Mouse (Mus musculus) CH12.LX (cell line): ENCODE data around the gene Fus. TPM values are rescaled to one million over a fixed set of nuclear protein-coding genes. Genes with fewer than 3 reads are reported as not detected.
"Not testable (repeated sequence)": the region's sequence is repeated elsewhere in the genome, so short reads cannot be mapped to it uniquely, and the experiment has no call there.

ENCODE experiments used
- DNase-seq: peaks from one replicate; pipeline ENCODE4 v3.0.0-alpha.2; 2013; ENCODE audit errors: extremely low read depth
- H3K27ac ChIP-seq: 2 replicates; pipeline ENCODE4 v1.5.1; 2012; ENCODE audit warnings: low read depth, mild to moderate bottlenecking, control low read depth, moderate library complexity; ENCODE audit not compliant: insufficient read depth
- H3K27me3 ChIP-seq: replicated peaks from 2 replicates; pipeline ENCODE3; 2012; ENCODE audit warnings: inconsistent platforms
- H3K36me3 ChIP-seq, 2 experiments: replicated peaks in 1 of 2; 2 replicates each; pipeline versions ENCODE3 to v1.6.1; 2012; ENCODE audit warnings: inconsistent platforms in 1 of 2, low read length in 1 of 2, mild to moderate bottlenecking in 1 of 2, mixed read lengths in 1 of 2, moderate library complexity in 1 of 2; ENCODE audit not compliant: control insufficient read depth in 1 of 2, insufficient read depth in 1 of 2
- H3K4me1 ChIP-seq, 2 experiments: 2 replicates each; pipeline ENCODE4 v1.6.1; 2012; ENCODE audit warnings: inconsistent platforms in 1 of 2, moderate library complexity in 1 of 2; ENCODE audit not compliant: insufficient read depth in 2 of 2, control insufficient read depth in 1 of 2
- H3K4me2 ChIP-seq: 2 replicates; pipeline ENCODE4 v1.6.1; 2012; ENCODE audit warnings: low read depth, mild to moderate bottlenecking, control low read depth; ENCODE audit not compliant: poor library complexity, insufficient read depth, severe bottlenecking
- H3K4me3 ChIP-seq, 3 experiments: fragments of 150-350 bp in 1 of 3; sonication (generic) in 1 of 3; replicated peaks in 1 of 3; 2 replicates each; pipeline versions ENCODE3 to v1.5.1; 2011 to 2012; ENCODE audit warnings: low read depth in 2 of 3, low read length in 2 of 3, mild to moderate bottlenecking in 2 of 3, moderate library complexity in 2 of 3, control low read depth in 1 of 3, improper control_type of control experiment in 1 of 3, inconsistent platforms in 1 of 3, mixed read lengths in 1 of 3; ENCODE audit not compliant: poor library complexity in 1 of 3
- H3K79me2 ChIP-seq: replicated peaks from 2 replicates; pipeline ENCODE4 v1.6.1; 2012; ENCODE audit warnings: mild to moderate bottlenecking, moderate library complexity; ENCODE audit not compliant: control insufficient read depth, poor library complexity, insufficient read depth, severe bottlenecking; ENCODE audit errors: extremely low read depth
- H3K9ac ChIP-seq: 2 replicates; pipeline ENCODE4 v1.6.1; 2012; ENCODE audit warnings: low read depth, mild to moderate bottlenecking, control low read depth, moderate library complexity; ENCODE audit not compliant: insufficient read depth
- H3K9me3 ChIP-seq: replicated peaks from 2 replicates; pipeline ENCODE3; 2012; ENCODE audit warnings: low read length, inconsistent platforms, mixed read lengths
- CHD2 ChIP-seq: IDR thresholded peaks from 2 replicates; pipeline ENCODE4 v1.6.1; 2011; ENCODE audit warnings: low read length, improper control_type of control experiment
- EP300 ChIP-seq: IDR thresholded peaks from 2 replicates; pipeline ENCODE4 v1.6.1; 2011; ENCODE audit warnings: low read length, improper control_type of control experiment
- ETS1 ChIP-seq: conservative IDR thresholded peaks from 2 replicates; pipeline ENCODE4 v1.6.1; 2012; ENCODE audit warnings: low read depth, mild to moderate bottlenecking, inconsistent platforms, low read length, improper control_type of control experiment, moderate library complexity
- GABPA ChIP-seq: IDR thresholded peaks from 2 replicates; pipeline ENCODE4 v1.6.1; 2012; ENCODE audit warnings: low read depth, low read length, improper control_type of control experiment, inconsistent platforms; ENCODE audit not compliant: insufficient replicate concordance
- HCFC1 ChIP-seq: IDR thresholded peaks from 2 replicates; pipeline ENCODE4 v1.6.1; 2012; ENCODE audit warnings: low read depth, mild to moderate bottlenecking, inconsistent platforms, low read length, improper control_type of control experiment
- JUN ChIP-seq: IDR thresholded peaks from 2 replicates; pipeline ENCODE4 v1.6.1; 2011; ENCODE audit warnings: low read depth, mild to moderate bottlenecking, low read length, improper control_type of control experiment, moderate library complexity; ENCODE audit not compliant: insufficient read depth
- KAT2A ChIP-seq: IDR thresholded peaks from 2 replicates; pipeline ENCODE4 v1.6.1; 2012; ENCODE audit warnings: low read length, improper control_type of control experiment, inconsistent platforms; ENCODE audit not compliant: insufficient replicate concordance
- NELFE ChIP-seq: IDR thresholded peaks from 2 replicates; pipeline ENCODE4 v1.6.1; 2011; ENCODE audit warnings: low read depth, low read length, improper control_type of control experiment
- NRF1 ChIP-seq: IDR thresholded peaks from 2 replicates; pipeline ENCODE4 v1.6.1; 2014; ENCODE audit warnings: low read depth, mild to moderate bottlenecking, inconsistent platforms, low read length, improper control_type of control experiment, moderate library complexity
- RAD21 ChIP-seq: IDR thresholded peaks from 2 replicates; pipeline ENCODE4 v1.6.1; 2011; ENCODE audit warnings: low read depth, mild to moderate bottlenecking, low read length, improper control_type of control experiment, moderate library complexity
- RCOR1 ChIP-seq: conservative IDR thresholded peaks from 2 replicates; pipeline ENCODE4 v1.6.1; 2012; ENCODE audit warnings: low read depth, mild to moderate bottlenecking, inconsistent platforms, low read length, improper control_type of control experiment
- SIN3A ChIP-seq: IDR thresholded peaks from 2 replicates; pipeline ENCODE4 v1.6.1; 2012; ENCODE audit warnings: low read length, improper control_type of control experiment, inconsistent platforms
- UBTF ChIP-seq: IDR thresholded peaks from 2 replicates; pipeline ENCODE4 v1.6.1; 2012; ENCODE audit warnings: low read depth, mild to moderate bottlenecking, inconsistent platforms, low read length, improper control_type of control experiment, moderate library complexity
- ZC3H11A ChIP-seq: IDR thresholded peaks from 2 replicates; pipeline ENCODE4 v1.6.1; 2012; ENCODE audit warnings: low read depth, mild to moderate bottlenecking, inconsistent platforms, low read length, improper control_type of control experiment
- ZKSCAN1 ChIP-seq: IDR thresholded peaks from 2 replicates; pipeline ENCODE4 v1.6.1; 2012; ENCODE audit warnings: low read depth, inconsistent platforms, low read length, improper control_type of control experiment, borderline replicate concordance
- ZNF384 ChIP-seq: IDR thresholded peaks from 2 replicates; pipeline ENCODE4 v1.6.1; 2012; ENCODE audit warnings: low read depth, low read length, improper control_type of control experiment, inconsistent platforms
- dilution Hi-C: fragments of 300-500 bp; cut with MboI; formaldehyde crosslinking; loops from 2 replicates; pipeline ENCODE4 v1.14.3; 2020; ENCODE audit warnings: low sequenced_read_pairs; ENCODE audit not compliant: extremely low pct_unique_long_range_greater_than_20kb, extremely low pct_ligation_motif_present
- in situ Hi-C: fragments of 300-500 bp; cut with MboI; formaldehyde crosslinking; loops from 3 replicates; pipeline ENCODE4 v1.14.3; 2019; ENCODE audit warnings: low sequenced_read_pairs, low pct_ligation_motif_present, low pct_unique_long_range_greater_than_20kb, mixed read lengths
- polyA plus RNA-seq: library from polyadenylated mRNA; unstranded; fragments of >175 nt; gene quantifications from 2 replicates; pipeline ENCODE4 v1.2.1, GENCODE M21; 2012; ENCODE audit warnings: low read depth; ENCODE audit not compliant: insufficient read length
- total RNA-seq, 2 experiments: library from RNA; depleted of rRNA; stranded (reverse); fragments of 300-350 nt in 1 of 2; fragments of >200 nt in 1 of 2; gene quantifications; 2 replicates each; pipeline ENCODE4 v1.2.3; 2012 to 2014

Fus gene
- total and polyA plus RNA-seq, 3 experiments, result 39.2 to 848 (median 57.7) TPM

- in situ Hi-C loops, result no loop called here
Observed at GRCm38 (mm10) chr7:128013116-128013515, 45.9 kb downstream of the Fus start.

GRCm38 (mm10) chr7:128016134-128016533 lies 48.9 kb downstream of the Fus start:
- in situ Hi-C loops, H3K79me2 ChIP-seq, H3K4me2 ChIP-seq, H3K27me3 ChIP-seq, H3K4me1 ChIP-seq, H3K4me3 ChIP-seq, H3K36me3 ChIP-seq, dilution Hi-C loops, H3K9me3 ChIP-seq, H3K27ac ChIP-seq, DNase-seq, H3K9ac ChIP-seq: not testable (repeated sequence)

More at GRCm38 (mm10) chr7:128013116-128013515, 45.9 kb downstream of the Fus start:
- no peak overlapping the region for H3K27ac ChIP-seq
- no peaks in the 10 kb centered on the region for H3K9me3 ChIP-seq
- H3K79me2 ChIP-seq, result no peaks in the 10 kb centered on the region
- H3K4me2 ChIP-seq, result no peak overlapping the region
- no peak for DNase-seq
- H3K27me3 ChIP-seq, result no peaks in the 10 kb centered on the region
- no peaks in the 10 kb centered on the region for H3K4me1 ChIP-seq
- no peaks in the 10 kb centered on the region for H3K36me3 ChIP-seq
- no peak for TF ChIP-seq HCFC1
- no peak for TF ChIP-seq SIN3A
- no peak overlapping the region for H3K9ac ChIP-seq
- no peak overlapping the region for H3K4me3 ChIP-seq
- dilution Hi-C loops, result no loop called here

GRCm38 (mm10) chr7:128016650-128017049 lies 49.4 kb downstream of the Fus start:
- Histone ChIP-seq H3K4me3 (no peak overlapping the region), H3K79me2 (no peaks in the 10 kb centered on the region), H3K27ac (no peak overlapping the region), H3K36me3 (no peaks in the 10 kb centered on the region), H3K27me3 (no peaks in the 10 kb centered on the region), H3K9me3 (no peaks in the 10 kb centered on the region), H3K9ac (no peak overlapping the region), H3K4me2 (no peak overlapping the region), H3K4me1 (no peaks in the 10 kb centered on the region)
- in situ Hi-C loops, result no loop called here
- TF ChIP-seq ZKSCAN1 (no peak), ZNF384 (no peak), JUN (no peak), NRF1 (no peak), CHD2 (no peak), GABPA (no peak), RCOR1 (no peak), UBTF (no peak), KAT2A (no peak), EP300 (no peak), ZC3H11A (no peak), ETS1 (no peak), RAD21 (no peak), NELFE (no peak)
- dilution Hi-C loops, result no loop called here
- no peak for DNase-seq
